Mouse (Mus musculus) lung, postnatal 0 days (tissue): ENCODE measurements around the gene Tdo2. TPM values are rescaled to one million over a fixed set of nuclear protein-coding genes. Genes with fewer than 3 reads are reported as not detected.

Experiments used
- ATAC-seq: fragments of 200-750 bp; cut with Nextera tagmentation; 2 replicates; pipeline ENCODE4 v1.8.0; 2017; ENCODE audit warnings: moderate library complexity
- DNase-seq: peaks from one replicate; pipeline ENCODE4 v3.0.0-alpha.2; 2016; ENCODE audit warnings: low spot score
- H3K27ac ChIP-seq: fragments of 300-500 bp; sonication (generic); 2 replicates; pipeline ENCODE4 v1.5.1; 2014; ENCODE audit warnings: antibody characterized with exemption, mild to moderate bottlenecking, low read length, mixed read lengths
- H3K27me3 ChIP-seq: fragments of 300-500 bp; sonication (generic); replicated peaks from 2 replicates; pipeline ENCODE4 v1.6.1; 2014; ENCODE audit warnings: low read length, mixed read lengths; ENCODE audit not compliant: insufficient read depth
- H3K36me3 ChIP-seq: fragments of 300-500 bp; sonication (generic); 2 replicates; pipeline ENCODE4 v1.6.1; 2014; ENCODE audit warnings: low read length, mixed read lengths; ENCODE audit not compliant: insufficient read depth
- H3K4me1 ChIP-seq: fragments of 300-500 bp; sonication (generic); 2 replicates; pipeline ENCODE4 v1.6.1; 2014; ENCODE audit warnings: antibody characterized with exemption, low read depth, low read length, mixed read lengths; ENCODE audit not compliant: insufficient read depth
- H3K4me2 ChIP-seq: fragments of 300-500 bp; sonication (generic); replicated peaks from 2 replicates; pipeline ENCODE4 v1.6.1; 2014; ENCODE audit warnings: low read depth, mild to moderate bottlenecking, low read length, moderate library complexity, mixed read lengths
- H3K4me3 ChIP-seq: fragments of 300-500 bp; sonication (generic); 2 replicates; pipeline ENCODE4 v1.5.1; 2014; ENCODE audit warnings: low read depth, low read length
- H3K9ac ChIP-seq: fragments of 300-500 bp; sonication (generic); replicated peaks from 2 replicates; pipeline ENCODE4 v1.6.1; 2014; ENCODE audit warnings: low read depth, mild to moderate bottlenecking
- H3K9me3 ChIP-seq: fragments of 300-500 bp; sonication (generic); 2 replicates; pipeline ENCODE4 v1.6.1; 2016; ENCODE audit warnings: low read length, mixed read lengths
- CTCF ChIP-seq: IDR thresholded peaks from 2 replicates; pipeline ENCODE4 v1.5.1; 2016; ENCODE audit warnings: antibody characterized with exemption, mild to moderate bottlenecking
- EP300 ChIP-seq: IDR thresholded peaks from 2 replicates; pipeline ENCODE4 v1.6.1; 2016; ENCODE audit warnings: antibody characterized with exemption, mild to moderate bottlenecking, control low read depth
- WGBS: fragments of 180-500 bp; shearing (Covaris S2); extraction: QIAGEN DNeasy Blood & Tissue Kit; methylation state at CpG from one replicate; pipeline ENCODE4 v1.1.7; 2014; 5-methylcytosine and 5-hydroxymethylcytosine counted together
- polyA plus RNA-seq: library from polyadenylated mRNA; unstranded; fragments of >200 nt; fragmentation: Nextera tagmentation; extraction: Ambion mirVana; gene quantifications from 2 replicates; pipeline ENCODE4 v1.2.1, GENCODE M21; 2015

Tdo2 gene
- polyA plus RNA-seq, 1 experiment from 2014 or later = 1.8 TPM

DNA sequence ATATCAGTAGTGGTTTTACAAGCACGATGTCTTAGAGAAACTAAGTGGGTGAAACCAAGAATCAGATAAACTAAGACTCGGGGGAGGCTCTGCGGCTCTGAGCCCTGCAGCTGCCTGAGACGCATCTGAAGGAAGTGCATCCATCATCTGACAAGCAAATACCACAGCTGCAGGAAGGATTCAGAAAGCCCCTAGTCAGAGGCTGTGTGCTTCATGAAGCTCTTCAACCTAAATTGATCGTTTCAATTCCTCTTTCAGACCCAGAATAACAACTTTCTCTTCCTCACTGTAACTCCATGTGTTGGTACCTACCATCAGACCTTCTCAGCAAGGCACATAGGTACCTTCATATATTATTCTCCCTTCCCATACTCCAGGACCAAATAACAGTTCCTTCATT lies 50.1 kb downstream of the Tdo2 start:
- H3K27me3 ChIP-seq = no peaks in the 10 kb centered on the region
- DNase-seq (no peak), ATAC-seq (no peak)
- H3K36me3 ChIP-seq = no peaks in the 10 kb centered on the region
- 25% methylated on average over 5 of the region's 5 CpGs for WGBS
- H3K4me1 ChIP-seq = no peaks in the 10 kb centered on the region
- H3K9me3 ChIP-seq = no peaks in the 10 kb centered on the region
- H3K9ac ChIP-seq = no peak overlapping the region
- H3K4me2 ChIP-seq = no peak overlapping the region
- TF ChIP-seq EP300 = no peak
- TF ChIP-seq CTCF = no peak
- H3K27ac ChIP-seq = no peak overlapping the region
- no peak overlapping the region for H3K4me3 ChIP-seq

DNA sequence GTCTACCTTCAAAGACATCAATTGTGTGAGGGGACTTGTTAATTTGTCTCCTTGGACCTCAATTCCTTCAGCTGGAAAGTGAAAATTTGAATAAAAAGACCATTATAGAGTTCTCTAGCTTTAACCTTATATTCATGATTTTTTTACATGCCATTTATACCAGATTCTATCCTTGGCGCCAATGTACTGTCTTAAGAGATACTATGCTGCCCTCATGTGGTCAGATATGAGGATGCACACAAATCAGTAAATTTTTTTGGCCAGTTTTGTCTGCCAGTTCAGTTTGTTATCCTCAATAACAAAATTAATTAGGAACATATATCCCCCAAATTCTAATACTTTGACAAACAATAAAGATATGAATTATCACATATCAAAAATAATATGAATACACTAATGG lies 51.1 kb downstream of the Tdo2 start:
- H3K9me3 ChIP-seq = no peaks in the 10 kb centered on the region
- no peaks in the 10 kb centered on the region for H3K27me3 ChIP-seq
- no peak overlapping the region for H3K4me2 ChIP-seq
- no peaks in the 10 kb centered on the region for H3K36me3 ChIP-seq
- peak; percentile 79 for TF ChIP-seq CTCF
- TF ChIP-seq EP300 = no peak
- DNase-seq = peak; percentile 83
- H3K4me3 ChIP-seq = no peak overlapping the region
- H3K27ac ChIP-seq = no peak overlapping the region
- no peaks in the 10 kb centered on the region for H3K4me1 ChIP-seq
- no peak for ATAC-seq
- WGBS = 0% methylated on average over 1 of the region's 1 CpGs
- no peak overlapping the region for H3K9ac ChIP-seq

DNA sequence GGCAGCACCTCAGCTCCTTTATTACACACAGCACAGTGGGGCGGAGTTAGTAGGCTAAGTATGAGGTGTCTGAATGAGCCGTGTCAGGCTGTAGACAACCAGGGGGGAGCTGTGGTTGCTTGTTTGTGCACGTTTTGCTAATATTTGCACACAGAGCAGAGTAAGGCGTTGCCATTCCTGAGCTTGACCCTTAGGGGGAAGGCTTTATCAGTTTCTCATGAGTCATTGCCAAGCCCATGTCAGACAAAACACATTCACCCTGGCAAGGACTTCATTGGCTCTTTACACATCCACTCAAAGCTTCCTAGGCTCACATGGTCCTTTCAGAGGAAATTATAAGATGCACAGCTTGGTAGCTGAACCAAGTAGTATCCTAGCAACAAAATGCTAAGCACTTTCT lies 53.1 kb downstream of the Tdo2 start:
- H3K9me3 ChIP-seq = no peaks in the 10 kb centered on the region
- H3K4me3 ChIP-seq = no peak overlapping the region
- no peaks in the 10 kb centered on the region for H3K27me3 ChIP-seq
- no peak overlapping the region for H3K9ac ChIP-seq
- H3K36me3 ChIP-seq = no peaks in the 10 kb centered on the region
- ATAC-seq (peak; percentile 87), DNase-seq (peak; percentile 68)
- no peak overlapping the region for H3K4me2 ChIP-seq
- H3K4me1 ChIP-seq = no peaks in the 10 kb centered on the region
- 21% methylated on average over 4 of the region's 4 CpGs for WGBS
- peak; percentile 25 for TF ChIP-seq CTCF
- TF ChIP-seq EP300 = no peak
- H3K27ac ChIP-seq = no peak overlapping the region

DNA sequence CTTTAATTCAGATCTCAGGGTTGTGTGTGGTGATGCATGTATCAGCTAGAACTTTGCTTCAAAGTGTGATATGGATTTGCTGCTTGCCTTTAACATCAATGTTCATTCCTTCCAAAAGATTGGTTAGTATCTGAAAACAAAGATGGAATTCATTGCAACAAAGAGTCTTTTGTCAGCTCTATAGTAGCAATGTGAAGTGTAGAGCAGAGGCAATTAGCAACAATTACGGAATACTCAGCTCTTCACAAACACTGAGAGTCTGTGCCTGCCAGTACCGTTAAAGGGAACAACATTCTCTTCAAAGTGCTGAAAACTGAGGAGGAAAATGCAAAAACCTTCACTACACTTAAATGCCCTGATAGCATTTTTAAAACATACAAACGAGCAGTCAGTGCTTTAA lies 56.3 kb downstream of the Tdo2 start:
- 57% methylated on average over 3 of the region's 3 CpGs for WGBS
- H3K36me3 ChIP-seq = no peaks in the 10 kb centered on the region
- no peak for DNase-seq
- no peak overlapping the region for H3K4me3 ChIP-seq
- no peak for ATAC-seq
- no peaks in the 10 kb centered on the region for H3K27me3 ChIP-seq
- H3K4me2 ChIP-seq = no peak overlapping the region
- TF ChIP-seq EP300 (no peak), CTCF (no peak)
- no peaks in the 10 kb centered on the region for H3K9me3 ChIP-seq
- no peak overlapping the region for H3K27ac ChIP-seq
- no peak overlapping the region for H3K9ac ChIP-seq
- H3K4me1 ChIP-seq = no peaks in the 10 kb centered on the region

DNA sequence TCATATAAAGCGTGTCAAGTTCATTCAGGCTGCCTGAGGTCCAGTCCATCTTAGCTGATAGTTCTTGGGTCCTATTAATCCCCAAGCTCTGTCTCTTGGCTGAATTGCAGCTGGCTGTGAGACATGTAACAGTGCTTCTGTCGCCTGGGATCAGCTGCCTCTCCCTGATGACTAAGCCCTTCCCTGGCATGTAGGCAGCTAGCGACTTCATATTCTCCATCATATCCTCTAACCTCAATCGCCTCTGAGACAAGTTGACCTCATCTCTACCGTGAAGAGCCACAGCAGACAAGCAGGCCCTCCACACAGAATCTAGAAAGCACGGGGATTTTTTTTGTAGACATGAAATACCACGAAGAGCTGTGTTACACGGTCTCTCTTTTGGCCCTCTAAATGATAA lies 57.8 kb downstream of the Tdo2 start:
- no peak for ATAC-seq
- Histone ChIP-seq H3K36me3 (no peaks in the 10 kb centered on the region), H3K9me3 (no peaks in the 10 kb centered on the region), H3K4me1 (no peaks in the 10 kb centered on the region), H3K27ac (no peak overlapping the region), H3K9ac (no peak overlapping the region), H3K27me3 (no peaks in the 10 kb centered on the region), H3K4me3 (no peak overlapping the region), H3K4me2 (no peak overlapping the region)
- TF ChIP-seq EP300 (no peak), CTCF (no peak)
- no peak for DNase-seq
- 81% methylated on average over 8 of the region's 8 CpGs for WGBS

DNA sequence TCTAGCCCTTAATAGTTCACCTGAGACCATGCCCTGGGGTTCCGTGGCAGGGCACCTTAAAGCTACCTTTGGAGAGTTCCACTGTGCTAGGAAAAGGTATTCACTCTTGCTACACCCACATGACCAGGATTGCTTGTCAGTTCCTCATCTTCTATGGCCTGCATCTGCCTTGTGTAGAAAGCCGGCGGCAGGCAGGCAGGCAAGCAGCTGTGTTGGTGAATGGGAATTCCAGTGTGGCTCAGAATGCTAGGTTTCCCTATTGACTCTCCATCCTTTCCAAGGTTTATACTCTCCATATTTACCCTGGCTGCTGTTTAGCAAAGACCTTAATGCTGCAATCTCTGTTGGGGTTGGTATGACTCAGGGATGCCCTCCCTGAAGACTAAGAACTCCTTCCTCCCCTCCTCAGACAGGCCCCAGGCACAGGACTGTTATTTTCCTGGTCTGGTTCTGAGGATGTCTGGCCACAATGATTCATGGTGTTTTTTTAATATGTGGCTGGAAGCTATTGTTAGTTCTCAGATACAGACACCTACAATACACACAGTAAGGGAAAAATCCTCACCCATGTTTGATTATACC lies 58.6 kb downstream of the Tdo2 start:
- no peak overlapping the region for H3K4me3 ChIP-seq
- 82% methylated on average over 3 of the region's 3 CpGs for WGBS
- H3K36me3 ChIP-seq = no peaks in the 10 kb centered on the region
- DNase-seq = no peak
- H3K27me3 ChIP-seq = no peaks in the 10 kb centered on the region
- H3K4me1 ChIP-seq = no peaks in the 10 kb centered on the region
- H3K27ac ChIP-seq = no peak overlapping the region
- ATAC-seq = no peak
- no peak for TF ChIP-seq EP300
- no peak for TF ChIP-seq CTCF
- H3K9ac ChIP-seq = no peak overlapping the region
- no peak overlapping the region for H3K4me2 ChIP-seq
- H3K9me3 ChIP-seq = no peaks in the 10 kb centered on the region
